Mouse (Mus musculus): Measurements from ENCODE around the gene Tesc. TPM values are rescaled to one million over a fixed set of nuclear protein-coding genes. Genes with fewer than 3 reads are reported as not detected.

The Tesc gene
- polyA plus RNA-seq, 1 experiment from 2014 or later: 2.0 TPM

DNA sequence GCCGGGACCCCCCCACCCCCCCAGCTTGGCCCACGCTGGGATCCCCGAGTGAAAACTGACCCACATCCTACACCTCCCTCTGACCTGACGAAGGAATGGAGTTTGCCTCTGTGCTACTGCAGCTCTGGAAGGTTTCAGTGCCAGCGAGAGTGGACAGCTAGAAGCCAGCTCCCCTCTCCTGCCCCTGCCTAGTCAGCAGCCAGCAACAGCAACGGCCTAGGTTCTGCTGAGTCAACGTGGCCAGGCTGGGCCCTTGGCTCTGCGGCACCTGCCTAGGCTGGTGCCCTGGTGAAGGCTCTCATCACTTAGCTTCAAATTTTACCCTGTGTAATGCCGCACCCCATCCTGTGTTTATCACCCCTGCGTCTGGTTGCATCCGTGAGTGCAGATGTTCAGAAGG lies 7.6 kb upstream of the Tesc start:
- H3K4me2 ChIP-seq (replicated peaks): no peak overlapping the region
- 54% methylated on average over 11 of the region's 11 CpGs for WGBS
- no peak overlapping the region for H3K9ac ChIP-seq
- H3K4me3 ChIP-seq: no peak overlapping the region
- H3K4me1 ChIP-seq: peaks cover 8% of the 10 kb centered on the region
- no peaks in the 10 kb centered on the region for H3K36me3 ChIP-seq
- peaks cover 3% of the 10 kb centered on the region; the same call in 1 of the 2 replicates for H3K27me3 ChIP-seq
- no peak for ATAC-seq (ENCODE audit: low FRiP score, low read depth)
- no peak overlapping the region for H3K27ac ChIP-seq
- H3K9me3 ChIP-seq: no peaks in the 10 kb centered on the region

DNA sequence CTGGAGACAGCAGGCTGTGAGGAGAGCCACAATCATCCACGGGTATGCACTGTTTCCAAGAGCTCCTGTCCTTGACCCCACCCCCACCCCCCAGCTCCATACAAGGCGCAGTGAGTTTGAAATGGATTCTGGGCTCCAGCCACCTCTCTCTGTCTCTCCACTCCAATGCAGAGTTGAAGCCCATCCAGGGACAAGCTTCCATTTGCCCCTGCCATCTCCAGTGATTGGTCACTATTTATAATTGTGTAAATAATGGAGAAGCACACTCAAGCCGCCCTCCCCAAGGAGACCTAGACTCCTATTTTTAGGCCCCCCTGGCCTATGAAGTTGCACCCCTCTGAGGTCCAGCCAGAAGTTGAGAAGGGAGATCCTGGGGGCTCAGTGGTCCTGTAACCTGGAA lies 4.5 kb upstream of the Tesc start:
- 75% methylated on average over 3 of the region's 3 CpGs for WGBS
- Histone ChIP-seq H3K4me1 (peaks cover 21% of the 10 kb centered on the region), H3K9me3 (no peaks in the 10 kb centered on the region), H3K4me3 (no peak overlapping the region), H3K4me2 (replicated peaks) (no peak overlapping the region), H3K27ac (no peak overlapping the region), H3K36me3 (no peaks in the 10 kb centered on the region), H3K27me3 (peaks cover 32% of the 10 kb centered on the region), H3K9ac (no peak overlapping the region)
- no peak for ATAC-seq (ENCODE audit: low FRiP score, low read depth)

DNA sequence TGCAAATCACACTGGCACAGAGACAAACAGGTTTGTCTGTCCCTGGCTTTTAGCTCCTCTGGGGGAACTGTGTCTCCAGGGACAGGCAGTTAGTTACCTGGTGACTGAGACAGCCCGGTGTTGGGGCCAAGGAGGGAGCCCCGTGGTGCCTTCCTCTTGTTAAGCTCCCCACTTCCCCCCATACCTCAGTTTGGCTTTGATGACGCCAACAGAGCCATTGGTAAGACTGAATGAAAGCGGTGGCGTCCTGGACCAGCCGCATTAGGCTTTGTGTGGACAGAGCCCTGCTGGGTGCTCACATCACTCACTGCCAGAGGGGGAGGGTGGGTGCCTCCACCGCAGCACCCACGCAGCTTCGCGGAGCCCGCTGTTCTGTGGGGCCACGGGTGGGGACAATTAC lies 1.7 kb upstream of the Tesc start:
- no peak for ATAC-seq (ENCODE audit: low FRiP score, low read depth)
- H3K36me3 ChIP-seq: no peaks in the 10 kb centered on the region
- WGBS: 3% methylated on average over 12 of the region's 12 CpGs

DNA sequence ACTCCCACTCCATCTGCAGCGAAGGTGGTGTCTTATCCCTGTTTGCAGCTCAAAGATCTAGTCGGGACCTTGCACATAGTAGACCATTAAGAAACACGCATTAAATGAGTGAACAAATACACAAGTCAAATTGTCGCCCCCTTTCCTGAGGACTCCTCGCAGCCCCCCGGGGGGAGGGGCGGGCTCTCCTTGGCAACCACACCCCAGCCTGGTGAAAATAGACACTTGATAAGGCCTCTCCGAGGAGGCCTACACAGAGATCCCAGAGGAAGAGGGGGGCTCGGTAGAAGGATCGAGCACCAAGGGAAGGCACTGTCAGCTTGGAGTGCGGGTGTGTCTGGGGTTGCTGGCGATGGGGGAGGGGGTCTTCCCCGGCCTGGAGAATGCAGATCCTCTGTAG lies 1.2 kb upstream of the Tesc start:
- no peak overlapping the region for H3K27ac ChIP-seq
- H3K9me3 ChIP-seq: no peaks in the 10 kb centered on the region
- WGBS: 2% methylated on average over 13 of the region's 13 CpGs
- ATAC-seq (ENCODE audit: low FRiP score, low read depth): no peak
- H3K4me2 ChIP-seq (replicated peaks): peak overlapping the region; percentile 99
- H3K4me1 ChIP-seq: peaks cover 36% of the 10 kb centered on the region
- peaks cover 65% of the 10 kb centered on the region for H3K27me3 ChIP-seq
- H3K4me3 ChIP-seq: no peak overlapping the region
- H3K9ac ChIP-seq: no peak overlapping the region
- H3K36me3 ChIP-seq: no peaks in the 10 kb centered on the region

More for the DNA sequence above, 1.7 kb upstream of the Tesc start:
- Histone ChIP-seq H3K4me1 (peaks cover 36% of the 10 kb centered on the region), H3K27ac (no peak overlapping the region), H3K4me2 (replicated peaks) (peak overlapping the region; percentile 99; the same call in 1 of the 2 replicates), H3K9ac (no peak overlapping the region), H3K9me3 (no peaks in the 10 kb centered on the region), H3K27me3 (peaks cover 61% of the 10 kb centered on the region), H3K4me3 (no peak overlapping the region)

DNA sequence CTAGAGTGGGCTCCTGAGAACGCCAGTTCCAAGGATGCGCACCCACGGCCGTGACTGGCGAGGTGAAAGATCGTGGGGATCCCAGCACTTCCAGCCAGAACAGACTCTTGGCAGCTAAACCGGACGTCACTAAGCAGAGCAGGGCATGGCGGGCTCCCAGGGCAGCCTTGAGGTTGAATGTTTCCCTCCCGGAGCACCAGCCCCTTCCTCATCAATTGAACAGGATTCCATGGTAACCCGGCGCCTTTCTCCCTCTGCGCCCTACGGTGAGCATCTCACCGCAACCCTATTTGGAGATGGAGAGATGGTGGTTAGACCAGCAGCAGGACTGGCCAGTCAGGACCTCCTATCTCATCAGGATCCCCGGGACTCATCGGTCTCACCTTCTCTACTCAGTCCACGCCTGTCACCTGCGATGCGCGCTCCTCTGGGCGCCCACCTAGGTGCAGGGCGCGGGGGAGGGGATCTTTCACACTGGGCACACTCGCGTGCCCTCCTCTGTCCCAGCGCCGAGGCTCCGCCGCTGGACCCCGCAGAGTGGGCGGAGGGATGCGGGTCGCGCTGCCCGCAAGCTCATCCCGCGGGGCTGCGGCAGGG lies 344 bp upstream of the Tesc start:
- Histone ChIP-seq H3K9ac (peak overlapping the region; percentile 65), H3K27me3 (peaks cover 71% of the 10 kb centered on the region), H3K27ac (no peak overlapping the region), H3K9me3 (no peaks in the 10 kb centered on the region), H3K4me1 (peaks cover 36% of the 10 kb centered on the region), H3K4me3 (peak overlapping the region; percentile 70), H3K4me2 (replicated peaks) (peak overlapping the region; percentile 99), H3K36me3 (no peaks in the 10 kb centered on the region)
- no peak for ATAC-seq (ENCODE audit: low FRiP score, low read depth)
- 2% methylated on average over 31 of the region's 39 CpGs for WGBS

DNA sequence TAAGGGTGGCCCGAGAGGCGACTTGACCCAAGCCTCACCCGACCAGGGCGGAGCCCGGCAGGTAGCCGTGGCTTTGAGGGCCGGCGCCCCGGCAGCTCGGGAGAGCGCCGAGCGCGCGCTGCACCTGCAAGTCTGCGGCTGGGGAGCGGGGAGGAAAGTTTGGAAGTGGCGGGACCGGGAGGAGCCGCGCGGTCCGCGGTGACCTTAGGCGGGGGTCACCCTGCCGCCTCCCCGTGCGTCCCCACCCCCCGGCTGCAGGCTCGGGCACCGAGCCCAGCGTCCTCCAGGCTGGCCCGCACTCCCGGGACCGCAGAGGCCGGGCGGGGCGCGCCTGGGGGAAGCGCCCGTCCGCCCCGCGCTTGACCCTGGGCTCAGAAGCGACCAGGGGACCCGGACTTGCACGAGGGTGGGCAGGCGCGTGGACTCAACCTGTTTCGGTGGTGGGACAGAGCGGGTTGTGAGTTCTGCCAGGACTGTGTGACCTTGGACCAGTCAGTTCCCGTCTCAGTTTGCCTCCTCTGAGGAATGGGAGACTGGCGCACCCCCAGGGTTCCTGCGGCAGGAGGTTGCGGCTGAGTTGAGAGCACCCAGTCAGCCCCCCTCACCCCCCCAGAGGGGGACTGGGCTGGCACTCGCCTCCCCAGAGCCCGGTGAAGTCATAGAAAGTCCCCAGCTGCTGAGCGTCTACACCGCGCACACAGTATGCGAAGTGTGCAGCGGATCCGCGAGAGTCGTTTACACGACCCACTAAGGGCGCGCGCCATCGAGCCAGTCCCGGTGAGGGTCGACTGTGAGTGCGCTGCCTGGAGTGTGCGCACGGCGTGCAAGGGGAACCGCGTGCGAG lies 870 bp downstream of the Tesc start:
- H3K4me3 ChIP-seq: peak overlapping the region; percentile 70
- no peaks in the 10 kb centered on the region for H3K36me3 ChIP-seq
- H3K27ac ChIP-seq: no peak overlapping the region
- ATAC-seq (ENCODE audit: low FRiP score, low read depth): no peak
- peak overlapping the region; percentile 99 for H3K4me2 ChIP-seq (replicated peaks)
- 1% methylated on average over 73 of the region's 79 CpGs for WGBS
- H3K27me3 ChIP-seq: peaks cover 71% of the 10 kb centered on the region
- peaks cover 36% of the 10 kb centered on the region for H3K4me1 ChIP-seq
- H3K9me3 ChIP-seq: no peaks in the 10 kb centered on the region
- H3K9ac ChIP-seq: peak overlapping the region; percentile 65

DNA sequence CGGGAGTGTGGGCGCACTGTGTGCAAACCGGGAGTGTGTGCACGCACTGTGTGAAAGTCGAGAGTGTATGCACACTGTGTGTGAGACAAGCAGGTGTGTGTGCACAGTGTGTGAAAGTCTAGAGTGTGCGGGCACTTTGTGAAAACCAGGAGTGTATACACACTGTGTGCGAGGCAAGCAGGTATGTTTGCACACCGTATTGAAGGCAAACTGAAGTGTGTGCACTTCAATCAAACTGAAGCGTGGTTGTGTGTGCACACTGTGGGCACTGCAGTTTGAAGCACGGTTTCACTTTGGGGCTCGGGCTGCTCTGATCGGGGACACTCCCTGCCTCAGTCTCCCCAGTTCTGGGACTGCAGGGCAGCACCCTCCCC lies 1.5 kb downstream of the Tesc start:
- H3K9me3 ChIP-seq: no peaks in the 10 kb centered on the region
- no peaks in the 10 kb centered on the region for H3K36me3 ChIP-seq
- peak overlapping the region; percentile 70 for H3K4me3 ChIP-seq
- no peak for ATAC-seq (ENCODE audit: low FRiP score, low read depth)
- peaks cover 36% of the 10 kb centered on the region for H3K4me1 ChIP-seq
- H3K9ac ChIP-seq: no peak overlapping the region
- peaks cover 71% of the 10 kb centered on the region for H3K27me3 ChIP-seq
- peak overlapping the region; percentile 99 for H3K4me2 ChIP-seq (replicated peaks)
- no peak overlapping the region for H3K27ac ChIP-seq
- 6% methylated on average over 12 of the region's 12 CpGs for WGBS

DNA sequence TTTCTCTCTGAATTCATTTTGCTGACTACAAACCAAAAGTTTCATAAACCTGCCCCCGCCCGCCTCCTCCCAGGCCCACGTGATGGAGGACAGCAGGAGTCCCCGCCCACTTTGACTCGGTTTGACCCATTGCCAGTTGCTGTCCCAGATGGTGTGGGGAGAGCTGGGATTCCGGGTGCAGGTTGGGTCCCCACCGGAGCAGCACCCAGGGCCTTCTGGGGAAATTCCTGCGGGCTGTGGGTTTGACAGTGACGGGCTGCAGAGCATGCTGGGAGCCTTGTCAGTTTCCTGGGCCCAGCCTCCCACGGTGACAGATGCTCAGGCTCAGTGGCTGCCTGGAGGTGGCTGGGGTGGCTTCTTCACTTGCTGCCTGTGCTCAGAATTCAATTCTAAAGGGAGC lies 1.9 kb downstream of the Tesc start:
- Histone ChIP-seq H3K4me3 (peak overlapping the region; percentile 70), H3K27ac (no peak overlapping the region), H3K27me3 (peaks cover 69% of the 10 kb centered on the region), H3K36me3 (no peaks in the 10 kb centered on the region), H3K9me3 (no peaks in the 10 kb centered on the region), H3K9ac (no peak overlapping the region), H3K4me1 (peaks cover 36% of the 10 kb centered on the region), H3K4me2 (replicated peaks) (peak overlapping the region; percentile 99)
- no peak; the same call in 1 of the 2 replicates for ATAC-seq (ENCODE audit: low FRiP score, low read depth)
- 3% methylated on average over 10 of the region's 10 CpGs for WGBS

DNA sequence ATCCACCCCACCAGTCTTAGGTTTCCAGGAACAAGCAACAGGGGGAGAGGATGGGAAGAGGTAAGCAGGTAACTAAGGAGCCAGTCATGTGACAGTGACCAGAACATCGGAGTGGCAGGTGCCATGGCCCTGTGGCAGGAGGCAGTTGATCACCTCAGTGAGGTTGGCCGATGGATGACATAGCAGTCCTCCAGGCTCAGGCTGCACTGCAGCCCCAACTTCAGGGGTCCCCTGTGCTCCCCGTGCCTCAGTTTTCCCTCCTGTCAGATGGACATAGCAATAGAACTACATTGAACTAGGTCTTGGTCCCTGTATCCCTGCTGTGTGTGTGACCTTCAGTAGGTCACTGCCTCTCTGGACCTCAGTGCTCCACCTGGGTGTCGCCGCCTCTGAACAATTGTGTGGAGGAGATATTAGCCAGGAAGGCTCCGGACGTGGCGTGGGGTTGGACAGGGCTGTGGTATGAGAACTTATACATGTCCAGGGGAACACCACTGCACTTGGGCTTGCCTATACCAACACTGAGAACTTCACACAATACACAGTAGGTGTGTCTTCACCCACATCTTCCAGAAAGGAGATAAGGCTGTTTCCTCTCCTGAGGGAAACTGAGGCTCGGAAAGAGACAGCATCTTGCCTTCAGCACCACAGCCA lies 2.6 kb downstream of the Tesc start:
- no peak overlapping the region for H3K9ac ChIP-seq
- H3K27ac ChIP-seq: no peak overlapping the region
- H3K4me3 ChIP-seq: no peak overlapping the region
- no peaks in the 10 kb centered on the region for H3K36me3 ChIP-seq
- H3K9me3 ChIP-seq: peaks cover 6% of the 10 kb centered on the region
- no peak overlapping the region for H3K4me2 ChIP-seq (replicated peaks)
- 88% methylated on average over 9 of the region's 9 CpGs for WGBS
- no peak for ATAC-seq (ENCODE audit: low FRiP score, low read depth)
- peaks cover 67% of the 10 kb centered on the region for H3K27me3 ChIP-seq
- peaks cover 36% of the 10 kb centered on the region for H3K4me1 ChIP-seq

DNA sequence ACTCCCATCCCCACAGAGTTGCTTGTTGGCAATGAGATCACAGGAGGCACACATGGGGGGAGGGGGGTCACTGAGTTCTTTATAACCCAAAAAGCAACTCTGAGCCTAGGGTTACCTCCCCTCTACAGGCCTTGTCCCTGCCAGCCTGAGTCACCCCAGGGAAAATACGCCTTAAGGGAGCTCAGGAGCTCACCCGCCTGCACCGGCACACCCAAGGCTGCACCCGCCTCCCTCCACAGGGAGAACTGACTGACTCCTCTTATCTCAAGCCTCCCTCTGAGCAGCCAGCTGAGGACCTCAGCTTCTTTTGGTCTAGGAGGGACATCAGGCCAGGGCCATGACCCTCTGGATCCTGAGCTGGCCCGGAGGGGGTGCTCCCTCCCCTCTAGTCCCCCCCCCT lies 3.5 kb downstream of the Tesc start:
- Histone ChIP-seq H3K27ac (no peak overlapping the region), H3K36me3 (no peaks in the 10 kb centered on the region), H3K4me2 (replicated peaks) (no peak overlapping the region), H3K4me3 (no peak overlapping the region), H3K4me1 (peaks cover 35% of the 10 kb centered on the region), H3K27me3 (peaks cover 58% of the 10 kb centered on the region), H3K9me3 (peaks cover 11% of the 10 kb centered on the region), H3K9ac (no peak overlapping the region)
- 36% methylated on average over 5 of the region's 5 CpGs for WGBS
- no peak for ATAC-seq (ENCODE audit: low FRiP score, low read depth)

DNA sequence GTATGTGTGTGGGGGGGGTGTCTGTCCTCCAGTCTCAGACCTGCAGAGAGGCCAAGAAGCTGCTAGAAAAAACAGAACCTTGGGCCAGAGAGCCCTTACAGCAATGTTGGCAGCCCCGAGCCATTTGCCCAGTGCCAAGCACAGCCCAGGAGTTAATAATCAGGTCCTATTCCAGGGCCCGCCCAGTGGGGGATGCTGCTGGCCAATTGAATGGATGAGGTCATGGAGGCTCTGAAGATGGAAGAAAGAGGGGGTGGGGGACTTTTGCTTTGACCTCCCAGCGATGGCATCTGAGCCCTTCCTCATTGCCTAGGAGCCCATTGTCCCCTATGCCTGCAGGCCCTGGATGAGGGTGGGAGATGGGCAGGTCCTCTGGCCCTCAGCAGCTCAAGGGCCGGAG lies 4.0 kb downstream of the Tesc start:
- peaks cover 11% of the 10 kb centered on the region for H3K9me3 ChIP-seq
- H3K27me3 ChIP-seq: peaks cover 54% of the 10 kb centered on the region
- no peak overlapping the region for H3K27ac ChIP-seq
- H3K9ac ChIP-seq: no peak overlapping the region
- no peaks in the 10 kb centered on the region for H3K36me3 ChIP-seq
- 47% methylated on average over 4 of the region's 4 CpGs for WGBS
- peaks cover 30% of the 10 kb centered on the region for H3K4me1 ChIP-seq
- H3K4me3 ChIP-seq: no peak overlapping the region
- no peak overlapping the region for H3K4me2 ChIP-seq (replicated peaks)
- ATAC-seq (ENCODE audit: low FRiP score, low read depth): no peak

DNA sequence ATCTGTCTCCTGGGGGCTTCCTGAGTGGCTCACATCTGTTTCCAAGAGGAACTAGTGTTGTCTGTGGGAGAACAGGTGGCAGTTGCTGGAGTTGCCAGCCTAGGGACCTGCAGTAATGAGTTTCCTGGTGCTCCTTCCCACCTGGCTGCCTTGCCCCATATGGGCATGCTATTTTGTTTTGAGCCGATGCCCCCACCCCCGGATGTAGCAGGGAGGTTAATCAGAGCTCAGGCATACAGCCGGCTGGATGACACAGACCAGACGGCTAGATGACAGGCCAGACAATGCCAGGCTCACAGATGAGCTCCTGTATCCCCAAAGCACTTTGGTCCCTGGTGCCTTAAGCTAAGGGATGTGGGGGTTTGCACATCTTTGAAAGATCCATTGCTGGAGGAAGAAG lies 5.8 kb downstream of the Tesc start:
- Histone ChIP-seq H3K4me2 (replicated peaks) (no peak overlapping the region), H3K9me3 (peaks cover 11% of the 10 kb centered on the region), H3K27me3 (peaks cover 35% of the 10 kb centered on the region), H3K4me1 (peaks cover 27% of the 10 kb centered on the region), H3K4me3 (no peak overlapping the region), H3K36me3 (no peaks in the 10 kb centered on the region), H3K27ac (no peak overlapping the region), H3K9ac (no peak overlapping the region)
- 32% methylated on average over 4 of the region's 4 CpGs for WGBS
- no peak for ATAC-seq (ENCODE audit: low FRiP score, low read depth)
